Mouse (Mus musculus) urinary bladder, adult 18-20 months (tissue): ENCODE results near the gene Skor1.

Source experiments
- DNase-seq, 2 experiments: peaks; one replicate each; pipeline ENCODE4 v3.0.0; 2022; ENCODE audit warnings: low spot score in 2 of 2, mixed read lengths in 2 of 2

The Skor1 gene

GRCm38 (mm10) chr9:63091101-63091921, 57.5 kb downstream of the Skor1 start:
- DNase-seq, result peak in 1 of 2 experiments; percentile 16

GRCm38 (mm10) chr9:63089141-63089540, 59.6 kb downstream of the Skor1 start:
- DNase-seq, result no peak
